Mouse (Mus musculus) heart, postnatal 10 days (tissue): ENCODE results near the gene Ncbp2. TPM values are rescaled to one million over a fixed set of nuclear protein-coding genes. Genes with fewer than 3 reads are reported as not detected.
A peak's percentile ranks its signal among the peaks of the same experiment; 100 is the strongest.

Experiments
- DNase-seq, 2 experiments: peaks; one replicate each; pipeline ENCODE4 v3.0.0; 2021
- intact Hi-C: fragments of 180-260 bp; cut with DNase I; formaldehyde crosslinking; loops from one replicate; pipeline ENCODE4 v1.15.1; 2025
- total RNA-seq, 2 experiments: library from RNA; stranded (reverse); gene quantifications; 2 replicates each; pipeline ENCODE4 v1.2.3; 2021

Gene Ncbp2
- 10 to 100 TPM; 22.4 to 29.3 TPM for total RNA-seq

- intact Hi-C loops, result loop anchor here (2.0 to 5.0 kb wide), 2 partner anchors 54 to 299 kb away; partner anchors contain the start of genes Fbxo45, Senp5 and Wdr53
- peak; percentile 97 to 98 for DNase-seq
These were observed at the start of gene Ncbp2, which contains the start of gene 0610012G03Rik for GRCm38 (mm10) chr16:31948345-31948774. Gene Ncbp2 (plus strand): TSS chr16:31948513. Gene 0610012G03Rik (minus strand): TSS chr16:31948494.

GRCm38 (mm10) chr16:31898546-31899326 is 49.6 kb upstream of the Ncbp2 start:
- no peak for DNase-seq
- intact Hi-C loops, result no loop called here

GRCm38 (mm10) chr16:31901886-31902285 is 46.4 kb upstream of the Ncbp2 start:
- intact Hi-C loops, result no loop called here
- DNase-seq, result no peak

GRCm38 (mm10) chr16:31903239-31903638 is 45.1 kb upstream of the Ncbp2 start:
- intact Hi-C loops, result no loop called here
- no peak for DNase-seq

GRCm38 (mm10) chr16:31905331-31905730 is 43.0 kb upstream of the Ncbp2 start:
- intact Hi-C loops, result no loop called here
- no peak for DNase-seq

- intact Hi-C loops, result no loop called here
- DNase-seq, result no peak
These were observed 42.2 kb upstream of the Ncbp2 start for GRCm38 (mm10) chr16:31905891-31906825.

GRCm38 (mm10) chr16:31906896-31907295 is 41.4 kb upstream of the Ncbp2 start:
- intact Hi-C loops, result no loop called here

GRCm38 (mm10) chr16:31908959-31909358 is 39.4 kb upstream of the Ncbp2 start:
- intact Hi-C loops, result no loop called here
- no peak for DNase-seq

More at GRCm38 (mm10) chr16:31906896-31907295, 41.4 kb upstream of the Ncbp2 start:
- peak; percentile 53 to 61 for DNase-seq

- no peak for DNase-seq
These were observed 37.9 kb upstream of the Ncbp2 start for GRCm38 (mm10) chr16:31910281-31910847.

GRCm38 (mm10) chr16:31917776-31918175 is 30.5 kb upstream of the Ncbp2 start:
- no peak for DNase-seq
- intact Hi-C loops, result loop anchor here (1.0 to 2.0 kb wide), 3 partner anchors 39 to 459 kb away; partner anchors contain the start of gene Meltf

More at GRCm38 (mm10) chr16:31910281-31910847, 37.9 kb upstream of the Ncbp2 start:
- intact Hi-C loops, result no loop called here

- peak; percentile 80 to 85 for DNase-seq
- intact Hi-C loops, result loop anchor here (1.0 to 2.0 kb wide), 3 partner anchors 40 to 459 kb away; partner anchors contain the start of gene Meltf
These were observed 30.0 kb upstream of the Ncbp2 start for GRCm38 (mm10) chr16:31918248-31918724.

- intact Hi-C loops, result no loop called here
- no peak for DNase-seq
These were observed 23.9 kb upstream of the Ncbp2 start for GRCm38 (mm10) chr16:31924368-31924767.

GRCm38 (mm10) chr16:31926091-31926490 is 22.2 kb upstream of the Ncbp2 start:
- no peak for DNase-seq
- intact Hi-C loops, result no loop called here

- no peak for DNase-seq
- intact Hi-C loops, result no loop called here
These were observed 21.6 kb upstream of the Ncbp2 start for GRCm38 (mm10) chr16:31926547-31927182.

- intact Hi-C loops, result no loop called here
- no peak for DNase-seq
These were observed 20.9 kb upstream of the Ncbp2 start for GRCm38 (mm10) chr16:31927412-31927811.

GRCm38 (mm10) chr16:31931330-31931729 is 17.0 kb upstream of the Ncbp2 start:
- intact Hi-C loops, result no loop called here
- no peak for DNase-seq

- intact Hi-C loops, result no loop called here
- no peak for DNase-seq
These were observed 16.1 kb upstream of the Ncbp2 start for GRCm38 (mm10) chr16:31932255-31932654.

GRCm38 (mm10) chr16:31932840-31933697 is 15.2 kb upstream of the Ncbp2 start:
- peak; percentile 91 to 92 for DNase-seq
- intact Hi-C loops, result no loop called here
